Mouse (Mus musculus) macrophage (primary cell): ENCODE results near the gene Rab3d. TPM values are rescaled to one million over a fixed set of nuclear protein-coding genes. Genes with fewer than 3 reads are reported as not detected.

ENCODE experiments used
- H3K27ac ChIP-seq: fragments of 350-480 bp; formaldehyde crosslinking; 2 replicates; pipeline ENCODE4 v1.9.0; 2021
- H3K36me3 ChIP-seq: fragments of 350-480 bp; formaldehyde crosslinking; 2 replicates; pipeline ENCODE4 v1.9.0; 2021; ENCODE audit errors: inconsistent target
- H3K4me3 ChIP-seq: fragments of 350-480 bp; formaldehyde crosslinking; 2 replicates; pipeline ENCODE4 v1.9.0; 2021; ENCODE audit errors: inconsistent target
- H3K79me2 ChIP-seq: fragments of 350-480 bp; formaldehyde crosslinking; 2 replicates; pipeline ENCODE4 v1.9.0; 2021; ENCODE audit errors: inconsistent target
- WGBS: methylation state at CpG from one replicate; pipeline ENCODE4 v1.1.7; 2026; ENCODE audit warnings: inconsistent platforms; ENCODE audit not compliant: missing documents; 5-methylcytosine and 5-hydroxymethylcytosine counted together
- polyA plus RNA-seq: library from polyadenylated mRNA; stranded (reverse); fragments of 250-400 nt; gene quantifications from 3 replicates; pipeline ENCODE4 v1.2.4, GENCODE M21; 2018; ENCODE audit warnings: inconsistent platforms

Rab3d gene
- polyA plus RNA-seq, 1 experiment from 2014 or later = 12.4 TPM

DNA sequence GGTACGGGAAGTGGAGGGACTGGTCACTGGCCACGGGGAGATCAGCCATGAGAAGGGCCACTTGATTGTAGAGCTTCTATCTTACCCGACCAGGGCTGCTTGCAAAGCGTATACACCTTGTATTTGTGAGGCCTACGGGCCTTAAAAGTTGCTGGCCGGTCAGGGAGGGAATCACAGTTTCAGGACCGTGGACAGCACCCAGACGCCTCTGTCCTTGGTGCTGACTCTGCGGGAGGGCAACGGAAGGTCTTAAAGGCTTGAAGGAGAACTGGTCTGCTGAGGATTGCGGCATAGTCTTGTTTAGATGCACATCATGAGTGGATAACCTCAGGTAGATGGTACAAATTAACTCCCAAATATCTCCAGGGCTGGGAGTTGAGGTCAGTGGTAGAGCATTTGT, 32.3 kb upstream of the Rab3d start:
- Histone ChIP-seq H3K4me3 (no peak overlapping the region), H3K27ac (no peak overlapping the region)
- 17% methylated on average over 11 of the region's 11 CpGs for WGBS

DNA sequence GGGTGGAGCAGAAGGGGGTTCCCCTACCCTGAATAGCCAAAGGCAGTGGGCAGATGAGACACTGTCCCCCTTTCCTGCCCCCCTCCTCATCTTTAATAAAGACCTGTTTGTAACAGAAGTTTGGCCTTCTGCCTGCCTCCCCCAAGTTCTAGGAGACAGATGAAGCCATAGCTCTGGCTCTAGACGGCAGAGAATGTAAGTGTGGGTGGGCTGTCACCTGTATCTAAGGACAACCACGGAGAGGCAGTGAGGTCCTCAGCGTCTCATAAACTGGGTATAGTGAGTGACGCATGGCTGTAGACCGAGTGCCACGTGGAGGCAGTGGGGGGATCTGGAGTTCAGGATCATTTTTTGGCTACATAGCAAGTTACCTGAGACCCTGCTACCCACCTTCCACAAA, 30.8 kb upstream of the Rab3d start:
- no peak overlapping the region for H3K27ac ChIP-seq
- H3K36me3 ChIP-seq = no peaks in the 10 kb centered on the region
- 73% methylated on average over 6 of the region's 6 CpGs for WGBS
- H3K4me3 ChIP-seq = no peak overlapping the region
- no peaks in the 10 kb centered on the region for H3K79me2 ChIP-seq

More for the DNA sequence above, 32.3 kb upstream of the Rab3d start:
- H3K79me2 ChIP-seq = no peaks in the 10 kb centered on the region
- no peaks in the 10 kb centered on the region for H3K36me3 ChIP-seq

DNA sequence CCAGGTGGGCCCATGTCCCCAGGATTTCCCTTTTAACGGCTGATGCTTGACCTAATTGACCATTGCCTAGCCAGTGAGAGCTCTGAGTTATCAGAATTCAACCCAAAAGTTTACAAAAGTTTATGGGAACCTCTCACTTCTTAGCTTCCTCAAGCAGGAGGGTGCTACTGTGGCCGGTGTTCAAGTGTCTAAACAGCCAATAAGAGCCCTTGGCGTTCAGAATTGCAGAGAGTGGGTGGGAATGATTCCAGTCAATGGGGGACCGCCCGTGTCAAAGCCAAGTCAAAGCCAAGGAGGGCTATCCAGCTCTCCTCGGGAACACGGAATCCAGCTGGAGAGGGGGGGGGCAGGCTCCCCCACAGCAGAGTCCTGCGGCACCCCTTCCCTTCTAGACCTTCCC, 30.2 kb upstream of the Rab3d start:
- Histone ChIP-seq H3K36me3 (no peaks in the 10 kb centered on the region), H3K27ac (no peak overlapping the region), H3K4me3 (no peak overlapping the region), H3K79me2 (no peaks in the 10 kb centered on the region)
- WGBS = 49% methylated on average over 8 of the region's 8 CpGs

DNA sequence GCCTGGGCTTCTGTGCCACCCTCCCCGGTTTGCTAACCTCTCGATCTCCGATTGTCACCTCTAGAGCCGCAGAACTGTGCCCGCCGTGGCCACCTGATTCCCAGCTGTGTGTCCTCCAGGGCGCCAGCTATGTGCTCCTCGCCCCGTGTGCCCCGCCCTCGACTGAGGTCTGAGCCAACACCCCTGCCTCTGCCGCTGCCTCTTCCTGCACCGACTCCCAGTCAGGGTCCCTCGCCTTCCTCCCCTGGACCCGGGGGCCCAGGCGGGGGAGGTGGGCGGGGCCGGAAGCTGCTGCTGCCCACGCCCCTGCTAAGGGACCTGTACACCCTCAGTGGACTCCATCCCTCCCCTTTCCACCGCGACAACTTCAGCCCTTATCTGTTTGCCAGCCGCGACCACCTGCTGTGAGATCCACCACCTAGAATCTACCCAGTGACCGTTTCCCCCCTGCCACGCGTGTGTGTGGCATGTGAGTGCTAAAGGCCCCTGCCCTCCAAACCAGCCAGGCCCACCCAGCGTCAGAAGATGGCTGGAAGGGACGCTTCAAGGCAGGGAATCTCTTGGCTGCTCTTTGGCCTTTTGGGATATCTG, 29.6 kb upstream of the Rab3d start:
- Histone ChIP-seq H3K4me3 (no peak overlapping the region), H3K36me3 (no peaks in the 10 kb centered on the region), H3K79me2 (no peaks in the 10 kb centered on the region), H3K27ac (no peak overlapping the region)
- WGBS = 4% methylated on average over 25 of the region's 28 CpGs

DNA sequence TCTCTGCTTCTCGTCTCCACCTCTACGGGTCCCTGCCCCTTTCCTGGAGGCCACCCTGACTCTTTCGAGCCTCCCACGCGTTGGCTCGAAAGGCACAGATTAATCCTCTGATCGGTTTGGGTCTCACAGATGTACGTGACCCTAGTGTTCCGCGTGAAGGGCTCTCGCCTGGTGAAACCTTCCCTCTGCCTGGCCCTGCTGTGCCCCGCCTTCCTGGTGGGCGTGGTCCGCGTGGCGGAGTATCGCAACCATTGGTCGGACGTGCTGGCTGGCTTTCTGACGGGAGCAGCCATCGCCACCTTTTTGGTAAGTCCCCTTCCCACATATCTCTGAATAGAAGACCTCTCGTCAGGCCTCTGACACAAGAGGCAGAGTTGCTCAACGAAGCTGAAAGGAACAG, 26.3 kb upstream of the Rab3d start:
- WGBS = 76% methylated on average over 23 of the region's 23 CpGs
- H3K4me3 ChIP-seq = no peak overlapping the region
- H3K79me2 ChIP-seq = no peaks in the 10 kb centered on the region
- no peaks in the 10 kb centered on the region for H3K36me3 ChIP-seq
- H3K27ac ChIP-seq = no peak overlapping the region

DNA sequence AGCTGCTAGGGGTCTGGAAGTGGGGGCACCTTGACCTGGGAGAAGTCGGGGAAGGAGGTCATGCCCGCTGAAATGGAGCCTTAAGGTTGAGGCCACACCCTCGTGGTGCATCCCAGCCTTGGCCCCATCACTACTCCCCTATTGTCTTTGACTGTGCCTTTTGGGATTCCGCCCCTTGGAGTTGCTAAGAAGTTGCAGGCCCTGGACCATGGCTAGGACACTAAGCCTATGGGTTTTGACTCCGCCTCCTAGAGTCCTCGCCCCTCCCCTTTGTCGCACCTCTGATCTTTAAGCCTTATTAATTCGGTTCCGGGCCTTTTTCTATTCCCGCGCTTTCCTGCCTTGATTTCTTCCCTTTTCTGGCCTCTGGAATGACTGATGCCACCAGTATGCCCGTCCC, 25.6 kb upstream of the Rab3d start:
- WGBS = 84% methylated on average over 12 of the region's 12 CpGs
- H3K27ac ChIP-seq = no peak overlapping the region
- H3K79me2 ChIP-seq = no peaks in the 10 kb centered on the region
- H3K4me3 ChIP-seq = no peak overlapping the region
- no peaks in the 10 kb centered on the region for H3K36me3 ChIP-seq

DNA sequence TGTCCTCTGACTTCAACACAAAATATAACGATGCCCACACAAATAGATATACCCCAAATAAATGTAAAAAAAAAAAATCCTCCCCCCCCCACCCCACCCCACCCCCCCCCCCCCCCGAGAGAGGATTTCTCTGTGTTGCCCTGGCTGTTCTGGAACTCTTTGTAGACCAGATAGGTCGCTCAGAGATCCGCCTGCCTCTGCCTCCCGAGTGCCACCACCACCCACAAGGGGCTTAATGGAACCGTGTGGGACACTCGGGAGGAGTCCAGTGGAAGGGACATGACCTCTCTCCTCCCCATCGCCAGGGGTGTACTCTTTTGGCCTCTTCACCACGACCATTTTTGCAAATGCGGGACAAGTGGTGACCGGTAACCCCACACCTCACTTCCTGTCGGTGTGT, 25.1 kb upstream of the Rab3d start:
- WGBS = 83% methylated on average over 10 of the region's 12 CpGs
- Histone ChIP-seq H3K79me2 (no peaks in the 10 kb centered on the region), H3K4me3 (no peak overlapping the region), H3K36me3 (no peaks in the 10 kb centered on the region), H3K27ac (no peak overlapping the region)

DNA sequence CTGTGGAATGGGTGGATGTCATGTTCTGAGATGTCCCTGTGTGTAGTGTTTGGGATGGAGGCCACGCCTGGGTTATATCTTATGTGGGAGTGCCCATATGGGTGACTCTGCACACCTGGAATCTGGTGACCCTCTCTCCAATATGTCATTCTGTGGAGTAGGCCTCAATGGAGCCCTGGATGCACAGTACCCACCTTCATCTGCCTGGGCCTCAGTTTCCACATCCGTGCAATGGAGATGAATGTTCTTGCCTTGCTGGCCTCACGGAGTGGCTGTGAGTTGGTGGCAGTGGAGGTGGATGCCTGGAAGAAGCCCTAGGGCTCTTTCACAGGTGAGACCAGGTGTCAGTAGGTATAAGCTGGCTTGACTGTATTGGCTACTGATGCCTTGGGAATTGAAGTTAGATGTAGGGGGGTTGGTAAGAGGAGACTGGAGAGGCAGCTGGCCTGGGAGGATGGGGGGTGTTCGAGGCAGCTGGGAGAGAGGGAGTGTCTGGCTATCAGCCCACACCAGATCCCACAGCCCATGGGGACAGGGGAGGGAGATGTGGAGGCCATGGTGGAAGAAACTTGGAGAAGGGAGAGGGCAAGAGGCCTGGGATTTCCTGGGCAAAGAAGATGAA, 20.4 kb upstream of the Rab3d start:
- Histone ChIP-seq H3K79me2 (no peaks in the 10 kb centered on the region), H3K4me3 (no peak overlapping the region), H3K27ac (no peak overlapping the region), H3K36me3 (no peaks in the 10 kb centered on the region)
- WGBS = 93% methylated on average over 4 of the region's 4 CpGs

DNA sequence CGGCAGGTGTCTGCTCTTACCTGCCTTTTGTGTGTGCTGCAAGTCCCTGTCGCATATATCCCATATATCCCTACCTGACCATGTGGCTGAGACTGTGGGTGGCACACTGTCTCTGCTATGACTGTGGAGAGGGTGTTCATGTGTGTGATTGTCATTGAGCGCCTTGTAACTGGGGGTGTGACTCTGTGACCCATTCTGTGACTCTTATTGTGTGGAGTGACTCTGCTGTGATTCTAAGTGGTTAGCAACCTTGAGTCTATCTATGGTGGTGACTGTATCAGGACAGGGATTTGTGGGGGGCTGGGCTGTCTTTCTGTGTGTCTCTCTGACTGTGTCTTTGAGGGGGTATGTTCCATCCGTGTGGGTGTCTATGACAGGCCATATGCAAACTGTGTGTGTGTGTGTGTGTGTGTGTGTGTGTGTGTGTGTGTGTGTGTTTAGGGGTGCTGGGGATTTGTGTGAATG, 19.8 kb upstream of the Rab3d start:
- WGBS = 94% methylated on average over 4 of the region's 4 CpGs
- Histone ChIP-seq H3K79me2 (no peaks in the 10 kb centered on the region), H3K36me3 (no peaks in the 10 kb centered on the region), H3K27ac (no peak overlapping the region), H3K4me3 (no peak overlapping the region)

DNA sequence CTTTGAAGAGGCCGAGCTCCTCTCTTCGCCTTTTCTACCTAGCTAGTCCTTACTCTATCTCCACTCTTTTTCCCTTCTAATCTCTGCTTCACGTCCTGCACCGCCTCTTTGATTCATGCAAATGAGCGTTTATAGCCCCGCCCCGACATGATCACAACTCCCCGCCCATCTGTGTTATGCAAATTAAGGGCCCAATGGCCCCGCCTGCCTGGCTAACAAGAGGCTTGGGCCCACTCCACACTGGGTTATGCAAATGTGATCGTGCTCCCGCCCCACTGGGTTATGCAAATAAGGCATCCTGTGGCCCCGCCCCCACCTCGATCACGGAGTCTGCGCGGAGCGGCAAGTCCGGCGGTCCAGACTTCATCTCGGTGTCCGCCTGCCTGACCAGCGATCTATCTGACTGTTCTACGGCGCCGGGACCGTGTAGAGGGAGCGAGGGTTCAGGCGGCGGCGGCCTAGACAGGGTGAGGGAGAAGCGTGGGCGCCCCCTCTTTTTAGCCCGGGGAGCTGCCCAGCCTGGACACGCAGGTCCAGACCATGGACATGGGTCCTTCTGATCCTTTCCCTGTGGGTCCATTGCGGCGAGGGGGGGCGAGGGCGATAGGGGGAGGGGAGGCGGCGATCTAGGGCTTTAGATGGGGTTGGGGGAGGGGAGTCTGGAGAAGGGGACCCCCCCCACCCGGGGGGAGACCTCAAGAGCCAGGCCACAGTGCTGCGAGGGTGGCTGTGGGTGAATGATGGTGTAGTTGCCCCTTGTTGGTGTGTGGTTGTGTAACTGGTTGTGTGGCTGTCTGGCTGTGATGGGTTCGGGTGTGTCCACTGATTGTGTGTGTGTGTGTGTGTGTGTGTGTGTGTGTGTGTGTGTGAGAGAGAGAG, 18.9 kb upstream of the Rab3d start, which contains the start of gene Plppr2:
Gene Plppr2 (plus strand): TSS at position 342 of the 879 bp plus-strand sequence.
- Histone ChIP-seq H3K27ac (no peak within 1 kb of the TSS), H3K4me3 (peak within 1 kb of the TSS; percentile 14; the same call in 1 of the 2 replicates), H3K79me2 (no peaks in the 10 kb centered on the region), H3K36me3 (no peaks in the 10 kb centered on the region)
- 4% methylated on average over 38 of the region's 43 CpGs for WGBS

DNA sequence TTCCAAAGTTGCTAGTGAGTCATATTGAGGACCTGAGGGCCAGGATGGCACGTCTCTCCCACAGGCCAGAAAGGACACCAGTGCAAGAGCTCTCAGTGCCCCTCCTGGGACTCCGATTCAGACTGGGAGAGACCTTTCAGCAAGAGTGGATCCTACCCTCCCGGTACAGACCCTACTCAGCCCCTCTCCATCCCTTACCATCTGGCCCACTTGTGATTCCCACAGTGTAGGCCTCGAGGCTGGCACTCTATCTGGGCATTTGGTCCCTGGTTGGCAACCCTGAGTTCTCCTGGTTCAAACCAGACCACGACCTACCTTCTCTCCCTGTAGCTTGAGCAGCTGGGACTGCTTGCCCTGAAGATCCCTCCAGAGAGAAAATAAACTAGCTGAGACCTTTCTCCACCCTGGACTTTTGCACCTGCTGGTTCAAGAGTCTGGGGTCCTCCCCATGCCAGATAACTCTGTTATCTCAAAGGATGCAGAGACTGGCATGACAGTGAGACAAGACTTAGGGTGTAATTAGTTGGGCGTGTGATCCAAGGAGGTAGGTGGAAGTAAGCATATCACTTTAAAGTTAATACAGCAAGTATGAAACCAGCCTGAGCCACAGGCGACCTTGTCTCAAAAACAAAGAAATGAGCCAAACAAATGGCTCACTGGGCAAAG, 17.6 kb upstream of the Rab3d start:
- WGBS = 85% methylated on average over 7 of the region's 7 CpGs
- Histone ChIP-seq H3K36me3 (no peaks in the 10 kb centered on the region), H3K27ac (no peak overlapping the region), H3K4me3 (no peak overlapping the region), H3K79me2 (no peaks in the 10 kb centered on the region)

DNA sequence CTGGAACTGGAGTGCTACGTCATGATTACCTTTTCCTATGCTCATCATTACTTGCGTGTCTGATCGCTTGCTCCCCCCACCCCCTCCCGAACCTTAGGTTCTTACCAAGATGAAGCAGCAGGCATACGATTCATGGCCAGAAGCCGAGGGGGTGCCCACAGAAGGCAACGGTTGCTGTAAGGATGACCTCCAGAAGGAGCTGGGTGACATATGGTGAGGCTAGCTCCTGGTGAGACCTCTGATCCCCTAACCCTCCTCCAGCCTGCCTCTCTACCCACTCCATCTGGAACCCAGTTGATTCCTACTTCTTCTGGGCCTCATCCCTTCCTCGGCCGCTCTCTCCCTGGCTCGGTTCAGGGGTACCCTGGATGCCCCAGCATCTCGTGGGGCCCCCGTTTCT, 16.0 kb upstream of the Rab3d start:
- H3K79me2 ChIP-seq = no peaks in the 10 kb centered on the region
- no peak overlapping the region for H3K27ac ChIP-seq
- H3K36me3 ChIP-seq = no peaks in the 10 kb centered on the region
- WGBS = 94% methylated on average over 12 of the region's 12 CpGs
- H3K4me3 ChIP-seq = no peak overlapping the region

DNA sequence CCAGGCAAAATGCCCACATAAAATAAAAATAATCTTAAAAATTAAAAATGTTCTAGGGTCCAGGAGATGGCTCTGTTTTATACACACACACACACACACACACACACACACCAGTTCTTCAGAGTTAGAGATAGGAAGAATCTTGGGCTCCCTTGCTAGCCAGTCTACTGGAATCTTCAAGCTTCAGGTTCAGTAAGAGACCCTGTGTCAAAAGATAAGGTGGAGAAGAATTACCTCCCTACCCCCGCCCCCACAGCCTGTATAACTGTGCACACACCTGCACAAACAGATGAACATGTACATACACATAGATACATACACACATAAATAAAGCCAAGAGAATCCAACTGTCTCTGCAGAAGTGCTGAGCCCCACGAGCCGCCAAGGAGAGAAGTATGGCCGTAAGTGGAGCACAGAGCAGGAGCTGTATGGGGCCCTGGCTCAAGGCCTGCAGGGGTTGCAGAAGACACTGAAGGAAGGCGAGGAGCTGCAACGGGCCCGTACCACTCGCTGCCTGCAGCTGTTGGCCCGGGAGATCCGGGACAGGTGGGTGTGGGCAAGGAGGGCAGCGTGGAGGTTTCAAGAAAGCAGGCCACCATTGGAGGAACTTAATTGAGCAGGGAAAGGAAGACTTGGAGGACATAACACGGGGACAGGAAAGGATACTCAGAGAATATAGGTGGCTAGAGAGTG, 14.6 kb upstream of the Rab3d start:
- WGBS = 79% methylated on average over 12 of the region's 12 CpGs
- H3K79me2 ChIP-seq = no peaks in the 10 kb centered on the region

DNA sequence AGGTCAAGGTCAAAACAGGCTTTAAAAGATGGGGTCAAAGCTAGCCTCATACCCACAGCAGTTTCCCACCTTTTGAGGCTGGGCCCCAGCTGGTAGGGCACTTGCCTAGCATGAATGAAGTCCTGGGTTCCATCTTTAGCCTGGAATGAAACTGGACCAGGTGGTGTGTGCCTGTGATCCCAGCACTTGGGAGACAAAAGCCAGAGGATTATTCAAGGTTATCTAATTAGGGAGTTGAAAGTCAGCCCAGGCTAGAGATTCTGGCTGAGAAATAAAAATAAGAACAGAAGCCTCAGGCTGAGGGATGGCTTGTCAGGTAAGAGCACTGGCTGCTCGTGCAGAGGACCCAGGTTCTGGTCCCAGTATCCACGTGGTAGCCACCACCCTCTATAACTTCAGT, 14.0 kb upstream of the Rab3d start:
- 91% methylated on average over 2 of the region's 2 CpGs for WGBS

More for the DNA sequence above, 14.6 kb upstream of the Rab3d start:
- no peaks in the 10 kb centered on the region for H3K36me3 ChIP-seq
- H3K27ac ChIP-seq = no peak overlapping the region
- H3K4me3 ChIP-seq = no peak overlapping the region

More for the DNA sequence above, 14.0 kb upstream of the Rab3d start:
- no peaks in the 10 kb centered on the region for H3K79me2 ChIP-seq
- H3K36me3 ChIP-seq = no peaks in the 10 kb centered on the region
- no peak overlapping the region for H3K27ac ChIP-seq
- no peak overlapping the region for H3K4me3 ChIP-seq
